In the genomic region with DNA sequence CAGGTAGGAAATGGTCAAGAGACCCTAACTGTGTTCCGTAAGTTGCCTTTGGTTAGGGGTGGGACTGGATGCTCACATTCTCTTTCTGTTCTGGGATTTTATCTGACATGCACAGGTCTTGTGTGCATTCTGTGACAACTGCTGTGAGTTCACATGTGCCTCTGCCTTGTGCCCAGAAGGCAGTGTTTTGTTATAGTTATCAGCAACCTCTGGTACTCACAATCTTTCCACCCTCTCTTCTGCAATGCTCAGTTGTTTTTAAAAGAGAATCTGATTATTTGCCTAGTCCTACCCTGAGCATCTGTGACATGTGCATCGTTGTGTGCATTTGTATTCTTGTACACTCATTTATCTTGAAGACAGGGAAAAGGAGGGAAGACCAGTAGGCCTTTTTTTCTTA, we compare ENCODE assay signal across 26 mouse cellular contexts. TPM values are rescaled to one million over a fixed set of nuclear protein-coding genes. Genes with fewer than 3 reads are reported as not detected.
DNase-seq lines count a peak whose midpoint lies in the region; ATAC-seq lines count a peak whose summit lies in the region.
"Had no signal": no experiment of that assay in that cellular context is flagged by ENCODE, and none has a peak within 500 bp of the region (broad histone marks: within the 10 kb centered on the region; RNA-seq: fewer than 3 reads in every experiment).

No protein-coding gene starts in this region.

- peak; percentile 70 for ATAC-seq in liver, embryonic 12.5 days
- peak; percentile 65 for ATAC-seq in liver, embryonic 13.5 days (ENCODE audit: low read depth)
- peak; percentile 41 for ATAC-seq in liver, embryonic 16.5 days (ENCODE audit: low read depth)
- ATAC-seq in megakaryocyte-erythroid progenitor cell, adult 5-6 weeks (replicated peaks; ENCODE audit: low FRiP score, low TSS enrichment, poor library complexity, severe bottlenecking) = peak; percentile 53
- ATAC-seq in midbrain, embryonic 13.5 days = no peak
- ATAC-seq: CD4-positive, CD25-positive, alpha-beta regulatory T cell, adult 4 months; forebrain, embryonic 14.5 days; forebrain, postnatal 0 days had no signal

- no peaks in the 10 kb centered on the region for H3K27me3 ChIP-seq in liver, embryonic 12.5 days (replicated peaks)
- no peaks in the 10 kb centered on the region for H3K27me3 ChIP-seq in liver, embryonic 13.5 days
- H3K27me3 ChIP-seq in liver, embryonic 16.5 days (ENCODE audit: control insufficient read depth, insufficient read depth, low read depth, low read length) = no peaks in the 10 kb centered on the region
- no peaks in the 10 kb centered on the region for H3K27me3 ChIP-seq in midbrain, embryonic 13.5 days
- H3K27me3 ChIP-seq: embryonic facial prominence, embryonic 12.5 days; embryonic facial prominence, embryonic 15.5 days; heart, embryonic 13.5 days; hindbrain, embryonic 12.5 days; hindbrain, embryonic 15.5 days had no signal

- H3K4me1 ChIP-seq in liver, embryonic 12.5 days = peaks cover 32% of the 10 kb centered on the region
- peaks cover 32% of the 10 kb centered on the region for H3K4me1 ChIP-seq in liver, embryonic 13.5 days (replicated peaks)
- no peaks in the 10 kb centered on the region; the same call in 1 of the 2 replicates for H3K4me1 ChIP-seq in liver, embryonic 16.5 days (ENCODE audit: control insufficient read depth, low read depth, low read length)
- H3K4me1 ChIP-seq in midbrain, embryonic 13.5 days (replicated peaks) = no peaks in the 10 kb centered on the region
- H3K4me1 ChIP-seq: heart, embryonic 13.5 days; hindbrain, embryonic 12.5 days; hindbrain, embryonic 15.5 days had no signal

- H3K4me3 ChIP-seq in liver, embryonic 12.5 days = no peak overlapping the region
- no peak overlapping the region for H3K4me3 ChIP-seq in liver, embryonic 13.5 days (replicated peaks)
- no peak overlapping the region for H3K4me3 ChIP-seq in liver, embryonic 16.5 days (ENCODE audit: low read depth, low read length)
- no peak overlapping the region for H3K4me3 ChIP-seq in midbrain, embryonic 13.5 days (replicated peaks)
- H3K4me3 ChIP-seq: embryonic facial prominence, embryonic 12.5 days; embryonic facial prominence, embryonic 15.5 days; gastrocnemius, adult 2 months; heart, embryonic 13.5 days; hindbrain, embryonic 12.5 days; hindbrain, embryonic 15.5 days had no signal

- intact Hi-C loops in heart, postnatal 25 days (cut with DNase I) = no loop called here

- 45% methylated on average over 2 of the region's 2 CpGs for WGBS in liver, embryonic 12.5 days (ENCODE audit: insufficient replicate concordance)
- 19% methylated on average over 2 of the region's 2 CpGs for WGBS in liver, embryonic 13.5 days (ENCODE audit: insufficient replicate concordance)
- WGBS in liver, embryonic 16.5 days (ENCODE audit: insufficient replicate concordance) = 34% methylated on average over 2 of the region's 2 CpGs
- 92% methylated on average over 2 of the region's 2 CpGs for WGBS in midbrain, embryonic 13.5 days

- H3K27ac ChIP-seq in liver, embryonic 12.5 days = no peak overlapping the region
- H3K27ac ChIP-seq in liver, embryonic 13.5 days = no peak overlapping the region
- no peak overlapping the region for H3K27ac ChIP-seq in liver, embryonic 16.5 days (ENCODE audit: low read length)
- H3K27ac ChIP-seq in midbrain, embryonic 13.5 days = no peak overlapping the region
- H3K27ac ChIP-seq: embryonic facial prominence, embryonic 12.5 days; embryonic facial prominence, embryonic 15.5 days; gastrocnemius, adult 2 months; heart, embryonic 13.5 days; hindbrain, embryonic 12.5 days; hindbrain, embryonic 15.5 days had no signal

- H3K4me2 ChIP-seq in liver, embryonic 12.5 days = no peak overlapping the region
- H3K4me2 ChIP-seq in liver, embryonic 13.5 days = no peak overlapping the region
- H3K4me2 ChIP-seq in liver, embryonic 16.5 days (ENCODE audit: low read depth, low read length) = no peak overlapping the region
- H3K4me2 ChIP-seq in midbrain, embryonic 13.5 days (replicated peaks) = no peak overlapping the region
- H3K4me2 ChIP-seq: embryonic facial prominence, embryonic 12.5 days; embryonic facial prominence, embryonic 15.5 days; heart, embryonic 13.5 days; hindbrain, embryonic 12.5 days; hindbrain, embryonic 15.5 days had no signal

- H3K9ac ChIP-seq in liver, embryonic 12.5 days = no peak overlapping the region
- H3K9ac ChIP-seq in liver, embryonic 13.5 days = no peak overlapping the region
- no peak overlapping the region for H3K9ac ChIP-seq in liver, embryonic 16.5 days (ENCODE audit: low read depth, low read length)
- no peak overlapping the region for H3K9ac ChIP-seq in midbrain, embryonic 13.5 days (replicated peaks)
- H3K9ac ChIP-seq: embryonic facial prominence, embryonic 12.5 days; embryonic facial prominence, embryonic 15.5 days; forebrain, postnatal 0 days; heart, embryonic 13.5 days; hindbrain, embryonic 12.5 days; hindbrain, embryonic 15.5 days had no signal

- no peaks in the 10 kb centered on the region for H3K9me3 ChIP-seq in liver, embryonic 12.5 days (replicated peaks)
- H3K9me3 ChIP-seq in liver, embryonic 13.5 days (replicated peaks) = no peaks in the 10 kb centered on the region
- H3K9me3 ChIP-seq in liver, embryonic 16.5 days (replicated peaks; ENCODE audit: control insufficient read depth, low read length) = no peaks in the 10 kb centered on the region
- H3K9me3 ChIP-seq in midbrain, embryonic 13.5 days = no peaks in the 10 kb centered on the region
- H3K9me3 ChIP-seq: embryonic facial prominence, embryonic 12.5 days; embryonic facial prominence, embryonic 15.5 days; heart, embryonic 13.5 days; hindbrain, embryonic 12.5 days; hindbrain, embryonic 15.5 days had no signal

- no peaks in the 10 kb centered on the region for H3K36me3 ChIP-seq in liver, embryonic 12.5 days
- H3K36me3 ChIP-seq in liver, embryonic 13.5 days = no peaks in the 10 kb centered on the region
- H3K36me3 ChIP-seq in liver, embryonic 16.5 days (ENCODE audit: control insufficient read depth, insufficient read depth) = no peaks in the 10 kb centered on the region
- H3K36me3 ChIP-seq in midbrain, embryonic 13.5 days = no peaks in the 10 kb centered on the region
- H3K36me3 ChIP-seq: embryonic facial prominence, embryonic 12.5 days; embryonic facial prominence, embryonic 15.5 days; heart, embryonic 13.5 days; hindbrain, embryonic 12.5 days; hindbrain, embryonic 15.5 days had no signal

- peak; percentile 2 for DNase-seq in liver, embryonic 13.5 days
- DNase-seq in heart, postnatal 25 days (ENCODE audit: low spot score) = no peak
- DNase-seq: adrenal gland, adult 2 months; cerebellum, adult 11 months; cerebellum, adult 2 months; cerebellum, adult 9-11 months; cerebellum, postnatal 25 days; forebrain, postnatal 0 days; gastrocnemius, adult 2 months; gastrocnemius, postnatal 14 days; heart, postnatal 14 days had no signal

RNA-seq across cellular contexts. Expression of a gene that starts 52.2 kb away (rescaled TPM):
- polyA plus RNA-seq in liver, embryonic 12.5 days (2016; fragmentation: Nextera tagmentation; extraction: Ambion mirVana) = 0.38 and 1.2 TPM in 2 replicates
- polyA plus RNA-seq in liver, embryonic 13.5 days (2015; fragmentation: Nextera tagmentation; extraction: Ambion mirVana) = 0.52 and 0.63 TPM in 2 replicates
- 0.36 and 0.53 TPM in 2 replicates for polyA plus RNA-seq in liver, embryonic 16.5 days (2015; fragmentation: Nextera tagmentation; extraction: Ambion mirVana)
- total RNA-seq in megakaryocyte-erythroid progenitor cell, adult 5-6 weeks (2014; fragmentation: Nextera tagmentation) = not detected in 2 replicates
- 0.53 and 1.0 TPM in 2 replicates for total RNA-seq in megakaryocyte-erythroid progenitor cell, adult 5-6 weeks (2017)
- polyA plus RNA-seq in midbrain, embryonic 13.5 days (2015; fragmentation: Nextera tagmentation; extraction: Ambion mirVana) = 4.1 and 4.8 TPM in 2 replicates
- total RNA-seq in heart, postnatal 25 days (2021) = 10 to 100 TPM; 63.8 to 66.6 TPM
- total RNA-seq: common myeloid progenitor, adult 5-6 weeks; hematopoietic stem cell, adult 5-6 weeks; MEL had no signal
- polyA plus RNA-seq: C2C12; CD4-positive, CD25-positive, alpha-beta regulatory T cell, adult 4 months had no signal
